Mouse (Mus musculus): ENCODE results near the gene Prdm5.

DNA sequence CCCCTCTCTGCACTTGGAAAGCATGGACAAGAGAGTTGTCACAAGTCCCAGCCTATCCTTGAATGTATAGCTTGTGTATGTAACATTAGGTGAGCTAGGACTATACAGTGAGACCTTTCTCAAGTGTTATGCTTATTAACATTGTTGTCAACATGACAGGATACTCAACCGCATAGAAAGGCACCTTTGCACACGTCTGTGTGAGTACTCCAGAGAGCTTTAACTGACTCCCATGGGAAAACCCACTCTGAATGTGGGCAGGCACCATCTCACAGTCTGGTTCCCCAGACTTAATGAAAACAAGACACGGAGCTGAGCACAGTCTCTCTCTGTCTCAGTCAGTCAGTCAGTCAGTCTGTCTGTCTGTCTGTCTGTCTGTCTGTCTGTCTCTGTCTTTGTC, 75.2 kb downstream of the Prdm5 start:
- no peak for TF ChIP-seq CTCF (conservative IDR thresholded peaks at IDR 0.05; ENCODE audit: low read length)
- no peak for TF ChIP-seq NANOG (IDR thresholded peaks at IDR 0.05; ENCODE audit: borderline replicate concordance, low read length)
